Mouse (Mus musculus) bone marrow, adult 2 months (tissue): ENCODE results near the gene Camk1g. TPM values are rescaled to one million over a fixed set of nuclear protein-coding genes. Genes with fewer than 3 reads are reported as not detected.

Experiments used
- H3K27ac ChIP-seq: fragments of 200-500 bp; 2 replicates; pipeline ENCODE4 v1.5.1; 2012; ENCODE audit warnings: low read depth, mild to moderate bottlenecking, control low read depth, inconsistent platforms, low read length; ENCODE audit not compliant: control insufficient read depth, poor library complexity, insufficient read depth
- H3K4me1 ChIP-seq: fragments of 200-500 bp; 2 replicates; pipeline ENCODE4 v1.6.1; 2011; ENCODE audit warnings: low read length; ENCODE audit not compliant: control insufficient read depth, insufficient read depth
- H3K4me3 ChIP-seq: fragments of 200-500 bp; replicated peaks from 2 replicates; pipeline ENCODE3; 2011; ENCODE audit warnings: mild to moderate bottlenecking, low read depth, low read length, control low read depth; ENCODE audit not compliant: control insufficient read depth
- CTCF ChIP-seq: fragments of 200-500 bp; IDR thresholded peaks from 2 replicates; pipeline ENCODE4 v1.5.1; 2011; ENCODE audit warnings: low read length, control low read depth; ENCODE audit not compliant: control insufficient read depth, insufficient read depth
- POLR2A ChIP-seq: fragments of 200-500 bp; IDR thresholded peaks from 2 replicates; pipeline ENCODE4 v1.6.1; 2011; ENCODE audit warnings: low read depth, mild to moderate bottlenecking, control low read depth, low read length, borderline replicate concordance; ENCODE audit not compliant: control insufficient read depth
- WGBS: fragments of 180-500 bp; shearing (Covaris S2); methylation state at CpG from one replicate; pipeline ENCODE4 v1.1.7; 2018; 5-methylcytosine and 5-hydroxymethylcytosine counted together
- polyA plus RNA-seq: library from polyadenylated mRNA; stranded (reverse); fragments of >200 nt; gene quantifications from 2 replicates; pipeline ENCODE4 v1.2.4, GENCODE M21; 2011; ENCODE audit warnings: low replicate concordance; ENCODE audit not compliant: missing spikeins, insufficient read depth, insufficient read length

Camk1g gene
- not detected in 2 replicates for polyA plus RNA-seq

- peaks cover 3% of the 10 kb centered on the region for H3K4me1 ChIP-seq
- WGBS = 17% methylated on average over 2 of the region's 2 CpGs
- TF ChIP-seq CTCF (no peak), POLR2A (no peak)
- H3K27ac ChIP-seq = no peak within 1 kb of the TSS
- H3K4me3 ChIP-seq = no peak within 1 kb of the TSS
Observed at GRCm38 (mm10) chr1:193370096-193370495, at the start of gene Camk1g. Gene Camk1g (minus strand): TSS chr1:193370298.

GRCm38 (mm10) chr1:193419168-193419567 is 49.1 kb upstream of the Camk1g start:
- Histone ChIP-seq H3K4me1 (no peaks in the 10 kb centered on the region), H3K4me3 (no peak overlapping the region), H3K27ac (no peak overlapping the region)
- WGBS = 11% methylated on average over 2 of the region's 2 CpGs
- TF ChIP-seq CTCF (no peak), POLR2A (no peak)

- no peaks in the 10 kb centered on the region for H3K4me1 ChIP-seq
- H3K27ac ChIP-seq = no peak overlapping the region
- WGBS = 25% methylated on average over 5 of the region's 5 CpGs
- TF ChIP-seq CTCF = no peak
- TF ChIP-seq POLR2A = no peak
- H3K4me3 ChIP-seq = no peak overlapping the region
Observed at GRCm38 (mm10) chr1:193418656-193419055, 48.6 kb upstream of the Camk1g start.

GRCm38 (mm10) chr1:193414067-193414466 is 44.0 kb upstream of the Camk1g start:
- Histone ChIP-seq H3K27ac (no peak overlapping the region), H3K4me3 (no peak overlapping the region), H3K4me1 (no peaks in the 10 kb centered on the region)
- WGBS = 86% methylated on average over 4 of the region's 4 CpGs
- TF ChIP-seq CTCF (no peak), POLR2A (no peak)

- H3K4me1 ChIP-seq = no peaks in the 10 kb centered on the region
- H3K27ac ChIP-seq = no peak overlapping the region
- TF ChIP-seq CTCF = no peak
- no peak for TF ChIP-seq POLR2A
- no peak overlapping the region for H3K4me3 ChIP-seq
- 89% methylated on average over 5 of the region's 5 CpGs for WGBS
Observed at GRCm38 (mm10) chr1:193413368-193414000, 43.4 kb upstream of the Camk1g start.

- Histone ChIP-seq H3K4me3 (no peak overlapping the region), H3K27ac (no peak overlapping the region), H3K4me1 (no peaks in the 10 kb centered on the region)
- TF ChIP-seq CTCF = no peak
- 67% methylated on average over 6 of the region's 6 CpGs for WGBS
Observed at GRCm38 (mm10) chr1:193407487-193407886, 37.4 kb upstream of the Camk1g start.

GRCm38 (mm10) chr1:193406059-193406642 is 36.1 kb upstream of the Camk1g start:
- 86% methylated on average over 6 of the region's 6 CpGs for WGBS
- H3K4me3 ChIP-seq = no peak overlapping the region
- H3K27ac ChIP-seq = no peak overlapping the region
- TF ChIP-seq POLR2A (no peak), CTCF (no peak)
- H3K4me1 ChIP-seq = no peaks in the 10 kb centered on the region

GRCm38 (mm10) chr1:193401695-193402094 is 31.6 kb upstream of the Camk1g start:
- TF ChIP-seq CTCF (no peak), POLR2A (no peak)
- 82% methylated on average over 9 of the region's 9 CpGs for WGBS
- no peak overlapping the region for H3K4me3 ChIP-seq
- H3K4me1 ChIP-seq = no peaks in the 10 kb centered on the region
- no peak overlapping the region for H3K27ac ChIP-seq

- TF ChIP-seq CTCF (no peak), POLR2A (no peak)
- H3K4me3 ChIP-seq = no peak overlapping the region
- no peak overlapping the region for H3K27ac ChIP-seq
- 57% methylated on average over 1 of the region's 1 CpGs for WGBS
- no peaks in the 10 kb centered on the region for H3K4me1 ChIP-seq
Observed at GRCm38 (mm10) chr1:193400348-193400747, 30.2 kb upstream of the Camk1g start.
